Mouse (Mus musculus): ENCODE measurements around the gene Depdc5. TPM values are rescaled to one million over a fixed set of nuclear protein-coding genes. Genes with fewer than 3 reads are reported as not detected.

Depdc5 gene
- total and polyA plus RNA-seq, 3 experiments: 21.1 to 39.3 (median 36.6) TPM

- TF ChIP-seq ELF1 (IDR thresholded peaks at IDR 0.05; ENCODE audit: low read depth, low read length) (peak; percentile 60), CHD1 (IDR thresholded peaks at IDR 0.05; ENCODE audit: low read depth, low read length) (no peak; the same call in 1 of the 2 replicates), KAT2A (IDR thresholded peaks at IDR 0.05; ENCODE audit: insufficient replicate concordance, low read length) (no peak), BHLHE40 (IDR thresholded peaks at IDR 0.05; ENCODE audit: low read depth, low read length) (no peak; the same call in 1 of the 2 replicates), TBP (conservative IDR thresholded peaks at IDR 0.05; ENCODE audit: low read depth, low read length) (peak; percentile 74; the same call in 1 of the 2 replicates), NRF1 (IDR thresholded peaks at IDR 0.05; ENCODE audit: low read depth, low read length) (peak; percentile 85), ZMIZ1 (IDR thresholded peaks at IDR 0.05; ENCODE audit: low read depth, low read length) (peak; percentile 62), MXI1 (IDR thresholded peaks at IDR 0.05; ENCODE audit: low read depth, low read length) (peak; percentile 58)
Measured at GRCm38 (mm10) chr5:33018561-33019425, 155.3 kb downstream of the Depdc5 start, which contains the start of gene Ywhah (continued).

GRCm38 (mm10) chr5:33019426-33019821 is 155.9 kb downstream of the Depdc5 start:
- peak; percentile 22 for DNase-seq (ENCODE audit: extremely low read depth)
- peaks cover 3 to 47% of the 10 kb centered on the region in 2 experiments; a peak in 2 of 4 replicates for H3K4me1 ChIP-seq (ENCODE audit: control insufficient read depth in 1 of 2, insufficient read depth in 2 of 2)
- dilution Hi-C loops (cut with MboI; ENCODE audit: extremely low pct_ligation_motif_present, extremely low pct_unique_long_range_greater_than_20kb, low sequenced_read_pairs): no loop called here
- TF ChIP-seq HCFC1 (IDR thresholded peaks at IDR 0.05; ENCODE audit: low read depth, low read length) (no peak), NELFE (IDR thresholded peaks at IDR 0.05; ENCODE audit: low read depth, low read length) (no peak), RAD21 (IDR thresholded peaks at IDR 0.05; ENCODE audit: low read depth, low read length) (no peak), RCOR1 (conservative IDR thresholded peaks at IDR 0.05; ENCODE audit: low read depth, low read length) (no peak), UBTF (IDR thresholded peaks at IDR 0.05; ENCODE audit: low read depth, low read length) (no peak), PAX5 (IDR thresholded peaks at IDR 0.05; ENCODE audit: low read length) (no peak), POLR2AphosphoS2 (IDR thresholded peaks at IDR 0.05; ENCODE audit: low read depth, low read length) (no peak), ZMIZ1 (IDR thresholded peaks at IDR 0.05; ENCODE audit: low read depth, low read length) (no peak), MAFK (IDR thresholded peaks at IDR 0.05; ENCODE audit: insufficient replicate concordance, low read length) (no peak), POLR2A (IDR thresholded peaks at IDR 0.05; ENCODE audit: low read depth, low read length) (no peak), ELF1 (IDR thresholded peaks at IDR 0.05; ENCODE audit: low read depth, low read length) (no peak), ZNF384 (IDR thresholded peaks at IDR 0.05; ENCODE audit: low read depth, low read length) (no peak), NRF1 (IDR thresholded peaks at IDR 0.05; ENCODE audit: low read depth, low read length) (no peak)
- peaks cover 51% of the 10 kb centered on the region for H3K79me2 ChIP-seq (replicated peaks; ENCODE audit: control insufficient read depth, extremely low read depth, insufficient read depth, poor library complexity, severe bottlenecking)
- in situ Hi-C loops (cut with MboI; ENCODE audit: low pct_ligation_motif_present, low pct_unique_long_range_greater_than_20kb, low sequenced_read_pairs): no loop called here
- peak overlapping the region; percentile 91 for H3K27ac ChIP-seq (ENCODE audit: insufficient read depth, low read depth)
- peak overlapping the region; percentile 99 for H3K9ac ChIP-seq (ENCODE audit: insufficient read depth, low read depth)
- H3K27me3 ChIP-seq (replicated peaks): no peaks in the 10 kb centered on the region
- peak overlapping the region; percentile 95; the same call in 1 of the 2 replicates for H3K4me2 ChIP-seq (ENCODE audit: insufficient read depth, low read depth, poor library complexity, severe bottlenecking)
- peak overlapping the region; percentile 77 to 96 (median 78) for H3K4me3 ChIP-seq (replicated peaks in 1 of 3; ENCODE audit: low read depth in 2 of 3, low read length in 2 of 3, poor library complexity in 1 of 3)
- no peaks in the 10 kb centered on the region for H3K9me3 ChIP-seq (replicated peaks; ENCODE audit: low read length)
- H3K36me3 ChIP-seq (replicated peaks in 1 of 2; ENCODE audit: control insufficient read depth in 1 of 2, insufficient read depth in 1 of 2, low read length in 1 of 2): peaks cover 5 to 29% of the 10 kb centered on the region in 2 experiments
